Mouse (Mus musculus): ENCODE data around the gene Olfr876.

DNA sequence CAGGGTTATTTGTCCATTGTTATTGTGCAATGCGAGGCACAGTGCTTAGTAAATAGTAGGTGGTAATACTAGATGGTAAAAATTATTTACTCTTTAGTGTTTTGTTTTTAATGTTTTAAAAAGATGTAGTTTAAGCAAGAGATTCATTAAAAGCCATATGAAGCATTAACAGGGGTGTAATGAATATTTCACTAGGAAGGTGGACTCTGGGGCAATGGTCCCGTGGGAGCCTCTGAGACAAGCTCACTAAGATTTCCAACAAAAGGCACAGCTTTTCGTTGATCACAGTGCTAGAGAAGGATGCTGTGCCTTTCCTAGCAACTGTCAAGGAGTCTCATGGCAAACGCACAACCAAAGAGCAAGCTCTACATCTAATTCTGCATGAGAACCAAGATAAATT, 51.1 kb downstream of the Olfr876 start, which contains the start of gene Olfr877:
- no peak for TF ChIP-seq CTCF (IDR thresholded peaks at IDR 0.05; ENCODE audit: low read depth)
- TF ChIP-seq EP300 (IDR thresholded peaks at IDR 0.05; ENCODE audit: low read depth): no peak

All from liver, embryonic 14.5 days (tissue).